In genomic region chrX:103652048-103652447, GRCm38 (mm10) we compare ENCODE assay signal across 27 mouse cellular contexts. TPM values are rescaled to one million over a fixed set of nuclear protein-coding genes. Genes with fewer than 3 reads are reported as not detected.
"Had no signal": no experiment of that assay in that cellular context is flagged by ENCODE, and none has a peak within 500 bp of the region (broad histone marks: within the 10 kb centered on the region; RNA-seq: fewer than 3 reads in every experiment).

No protein-coding gene starts in this region.

- DNase-seq: liver, postnatal 0 days; lung, adult 2 months; lung, postnatal 14 days; lung, postnatal 36 days; midbrain, embryonic 14.5 days; retina, postnatal 1 day; right cerebral cortex, adult 18-20 months; right cerebral cortex, postnatal 25 days; right cerebral cortex, postnatal 4 days; thymus, adult 18-20 months; thymus, postnatal 14 days; thymus, postnatal 36 days had no signal

- H3K9me3 ChIP-seq: lung, embryonic 15.5 days; megakaryocyte, embryonic 14.5 days; neural tube, embryonic 13.5 days; neural tube, embryonic 15.5 days; stomach, embryonic 15.5 days had no signal

- H3K4me3 ChIP-seq: lung, embryonic 15.5 days; megakaryocyte, embryonic 14.5 days; myocyte; neural tube, embryonic 13.5 days; neural tube, embryonic 15.5 days; stomach, embryonic 15.5 days had no signal

- H3K27me3 ChIP-seq: lung, embryonic 15.5 days had no signal

- H3K27ac ChIP-seq: lung, embryonic 15.5 days; macrophage; neural tube, embryonic 13.5 days; neural tube, embryonic 15.5 days; stomach, embryonic 15.5 days; stomach, postnatal 0 days had no signal

- H3K36me3 ChIP-seq: lung, embryonic 15.5 days; neural tube, embryonic 13.5 days; neural tube, embryonic 15.5 days; stomach, embryonic 15.5 days had no signal

- ATAC-seq: liver, postnatal 0 days; lung, postnatal 0 days; midbrain, embryonic 16.5 days had no signal

- H3K4me2 ChIP-seq: lung, embryonic 15.5 days; midbrain, embryonic 11.5 days; neural tube, embryonic 13.5 days; neural tube, embryonic 15.5 days; stomach, embryonic 15.5 days had no signal

- H3K9ac ChIP-seq: liver, postnatal 0 days; lung, embryonic 15.5 days; neural tube, embryonic 13.5 days; neural tube, embryonic 15.5 days; stomach, embryonic 15.5 days had no signal

- H3K4me1 ChIP-seq: lung, embryonic 15.5 days; megakaryocyte, embryonic 14.5 days; neural tube, embryonic 13.5 days; neural tube, embryonic 15.5 days; stomach, embryonic 15.5 days had no signal

RNA-seq across cellular contexts. Expression of gene Zcchc13, which starts 21.7 kb away (rescaled TPM):
- polyA plus RNA-seq: liver, postnatal 0 days; lung, adult 2 months; lung, embryonic 15.5 days; lung, postnatal 0 days; macrophage; midbrain, embryonic 11.5 days; midbrain, embryonic 14.5 days; midbrain, embryonic 16.5 days; myocyte; neural tube, embryonic 11.5 days; neural tube, embryonic 13.5 days; neural tube, embryonic 15.5 days; small intestine, adult 2 months; spleen, adult 2 months; stomach, embryonic 15.5 days; stomach, postnatal 0 days; thymus, postnatal 0 days had no signal
